Mouse (Mus musculus): ENCODE measurements around the gene Ank3. TPM values are rescaled to one million over a fixed set of nuclear protein-coding genes. Genes with fewer than 3 reads are reported as not detected.

Gene Ank3
- total and polyA plus RNA-seq, 2 experiments from 2014 or later: 23.4 to 64.7 TPM

DNA sequence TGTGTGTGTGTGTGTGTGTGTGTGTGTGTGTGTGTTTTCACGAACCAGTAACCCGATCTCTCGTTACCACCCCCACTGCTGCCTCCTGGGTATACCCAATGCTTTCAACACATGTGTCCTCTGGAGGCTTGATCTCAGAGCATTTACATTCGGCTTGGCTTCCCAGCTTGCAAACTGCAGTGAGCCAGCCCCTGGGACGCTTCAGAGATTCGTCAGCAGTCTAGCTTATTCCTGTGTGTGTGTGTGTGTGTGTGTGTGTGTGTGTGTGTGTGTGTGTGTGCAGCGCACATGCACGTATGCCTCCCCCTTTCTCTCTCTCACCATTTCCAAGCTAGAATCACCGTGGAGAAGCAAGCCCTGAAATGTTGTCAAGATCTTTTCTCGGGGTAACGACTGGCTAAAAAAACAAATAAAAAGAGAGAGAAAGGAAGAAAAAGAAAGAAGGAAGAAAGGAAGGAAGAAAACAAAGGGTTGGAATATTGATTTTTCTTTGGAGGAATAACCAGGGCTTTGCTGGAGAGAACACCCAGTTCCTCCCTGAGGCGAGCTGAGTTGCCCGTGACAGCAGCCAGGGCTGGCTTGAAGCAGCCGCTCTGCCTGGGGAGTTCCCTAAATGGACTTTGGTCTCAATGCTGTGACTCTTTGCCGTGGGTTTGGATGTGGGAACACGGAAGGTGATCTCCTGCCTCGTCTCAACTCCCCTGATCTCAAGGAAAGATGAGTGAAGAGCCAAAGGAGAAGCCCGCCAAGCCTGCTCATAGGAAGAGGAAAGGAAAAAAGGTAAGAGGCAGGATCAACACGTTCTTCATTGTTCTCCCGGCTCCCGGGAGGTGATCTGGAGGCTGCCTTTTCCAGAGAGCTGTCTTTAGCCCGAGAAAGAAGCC lies 135.2 kb downstream of the Ank3 start:
- Histone ChIP-seq H3K27ac (ENCODE audit: low read depth) (peak overlapping the region; percentile 89), H3K4me3 (ENCODE audit: low read depth, low read length) (peak overlapping the region; percentile 58), H3K9me3 (replicated peaks; ENCODE audit: control insufficient read depth, low read length) (no peaks in the 10 kb centered on the region), H3K36me3 (replicated peaks; ENCODE audit: control insufficient read depth, insufficient read depth, low read length) (no peaks in the 10 kb centered on the region), H3K4me2 (ENCODE audit: low read depth, low read length) (peak overlapping the region; percentile 69), H3K9ac (replicated peaks; ENCODE audit: low read depth, low read length) (peak overlapping the region; percentile 66), H3K4me1 (ENCODE audit: control insufficient read depth, insufficient read depth) (no peaks in the 10 kb centered on the region), H3K27me3 (ENCODE audit: control insufficient read depth, insufficient read depth, low read length) (no peaks in the 10 kb centered on the region)
- 1% methylated on average over 22 of the region's 22 CpGs for WGBS
- TF ChIP-seq EP300 (IDR thresholded peaks at IDR 0.05; ENCODE audit: low read depth) (no peak), CTCF (IDR thresholded peaks at IDR 0.05; ENCODE audit: low read depth) (no peak)
- ATAC-seq (ENCODE audit: insufficient read depth, low read depth) (peak; percentile 79), DNase-seq (ENCODE audit: low spot score) (peak; percentile 75)

DNA sequence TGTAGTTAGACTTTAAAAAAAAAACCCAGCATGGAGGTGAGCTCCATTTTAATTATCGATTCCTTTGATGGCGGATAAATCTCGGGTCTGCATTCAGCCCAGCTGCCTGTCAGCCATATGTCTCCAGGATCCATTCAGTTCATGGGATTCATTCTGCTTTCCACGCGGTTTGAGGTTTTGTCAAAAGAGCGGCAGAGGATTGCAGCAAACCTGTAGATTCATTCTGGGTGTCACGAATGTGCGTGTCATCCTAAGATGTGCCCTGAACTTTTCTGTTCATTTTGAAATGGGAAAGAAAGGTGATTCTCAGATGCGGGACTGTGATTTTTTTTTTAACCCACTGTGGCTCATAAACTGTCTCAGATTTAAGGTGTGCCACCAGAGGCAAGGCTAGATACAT lies 136.1 kb downstream of the Ank3 start:
- WGBS: 26% methylated on average over 9 of the region's 9 CpGs
- no peak for TF ChIP-seq EP300 (IDR thresholded peaks at IDR 0.05; ENCODE audit: low read depth)
- TF ChIP-seq CTCF (IDR thresholded peaks at IDR 0.05; ENCODE audit: low read depth): no peak
- no peak for ATAC-seq (ENCODE audit: insufficient read depth, low read depth)

DNA sequence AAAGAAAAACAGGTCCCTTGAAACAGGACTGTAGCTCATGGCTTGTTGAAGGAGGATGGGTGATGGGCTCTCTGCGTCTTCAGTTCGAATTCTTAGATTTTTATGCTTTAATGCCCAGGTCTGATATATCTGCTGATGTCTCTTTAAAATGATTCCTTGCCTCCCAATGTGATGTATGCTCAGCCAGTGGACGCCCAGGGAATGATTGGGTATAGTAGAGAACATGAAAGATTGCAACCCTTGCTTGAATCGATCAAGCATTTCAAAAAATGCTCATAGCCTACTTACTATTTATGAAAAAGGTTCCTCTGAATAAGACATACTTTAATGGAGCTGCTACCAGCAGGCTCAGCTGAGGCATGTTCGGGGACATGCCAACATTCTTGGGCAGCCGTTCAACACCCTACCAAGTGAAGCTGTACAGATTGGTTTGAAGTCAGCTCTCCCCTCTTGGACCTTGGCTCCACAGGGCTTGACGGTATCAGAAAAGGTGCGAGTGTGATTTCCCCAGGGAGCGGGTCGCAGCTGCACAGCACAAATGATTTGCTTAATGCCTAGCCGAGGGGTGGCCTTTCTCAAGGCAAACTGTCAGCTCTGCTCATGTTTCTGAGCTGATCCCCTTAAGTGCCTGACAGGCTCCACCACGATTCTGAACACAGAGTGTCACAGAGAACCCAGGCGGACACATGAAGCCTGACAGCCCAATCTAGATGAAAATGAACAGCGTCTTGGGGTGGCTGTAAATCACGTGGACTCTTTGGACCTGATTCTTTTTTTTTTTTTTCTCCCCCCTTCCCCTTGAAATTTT lies 136.8 kb downstream of the Ank3 start:
- WGBS: 26% methylated on average over 15 of the region's 15 CpGs
- peak overlapping the region; percentile 69 for H3K4me2 ChIP-seq (ENCODE audit: low read depth, low read length)
- H3K9ac ChIP-seq (replicated peaks; ENCODE audit: low read depth, low read length): peak overlapping the region; percentile 66
- ATAC-seq (ENCODE audit: insufficient read depth, low read depth) (peak; percentile 36), DNase-seq (ENCODE audit: low spot score) (peak; percentile 64)
- TF ChIP-seq EP300 (IDR thresholded peaks at IDR 0.05; ENCODE audit: low read depth) (no peak), CTCF (IDR thresholded peaks at IDR 0.05; ENCODE audit: low read depth) (no peak)
- no peaks in the 10 kb centered on the region for H3K4me1 ChIP-seq (ENCODE audit: control insufficient read depth, insufficient read depth)
- no peaks in the 10 kb centered on the region for H3K27me3 ChIP-seq (ENCODE audit: control insufficient read depth, insufficient read depth, low read length)
- no peaks in the 10 kb centered on the region for H3K36me3 ChIP-seq (replicated peaks; ENCODE audit: control insufficient read depth, insufficient read depth, low read length)
- H3K27ac ChIP-seq (ENCODE audit: low read depth): peak overlapping the region; percentile 89
- H3K9me3 ChIP-seq (replicated peaks; ENCODE audit: control insufficient read depth, low read length): no peaks in the 10 kb centered on the region
- H3K4me3 ChIP-seq (ENCODE audit: low read depth, low read length): peak overlapping the region; percentile 58

More for the DNA sequence above, 136.1 kb downstream of the Ank3 start:
- Histone ChIP-seq H3K4me2 (ENCODE audit: low read depth, low read length) (peak overlapping the region; percentile 69), H3K27ac (ENCODE audit: low read depth) (peak overlapping the region; percentile 89), H3K9ac (replicated peaks; ENCODE audit: low read depth, low read length) (peak overlapping the region; percentile 66), H3K36me3 (replicated peaks; ENCODE audit: control insufficient read depth, insufficient read depth, low read length) (no peaks in the 10 kb centered on the region), H3K9me3 (replicated peaks; ENCODE audit: control insufficient read depth, low read length) (no peaks in the 10 kb centered on the region), H3K27me3 (ENCODE audit: control insufficient read depth, insufficient read depth, low read length) (no peaks in the 10 kb centered on the region), H3K4me1 (ENCODE audit: control insufficient read depth, insufficient read depth) (no peaks in the 10 kb centered on the region), H3K4me3 (ENCODE audit: low read depth, low read length) (peak overlapping the region; percentile 58)
- DNase-seq (ENCODE audit: low spot score): no peak

DNA sequence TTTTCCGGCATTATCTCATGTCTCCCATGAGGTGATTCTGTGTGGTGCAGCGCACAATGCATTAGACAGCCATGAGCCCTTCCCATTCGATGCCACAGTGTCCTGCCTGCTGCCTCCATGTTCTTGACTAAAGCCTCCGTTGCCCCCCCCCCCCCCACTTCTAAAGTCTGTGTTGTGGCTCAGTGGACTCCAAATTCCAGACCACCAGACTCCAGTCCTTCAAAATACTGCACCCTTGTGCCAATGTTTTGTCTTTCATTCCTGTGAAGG lies 137.3 kb downstream of the Ank3 start:
- peak overlapping the region; percentile 58 for H3K4me3 ChIP-seq (ENCODE audit: low read depth, low read length)
- no peak for DNase-seq (ENCODE audit: low spot score)
- no peaks in the 10 kb centered on the region for H3K27me3 ChIP-seq (ENCODE audit: control insufficient read depth, insufficient read depth, low read length)
- H3K9me3 ChIP-seq (replicated peaks; ENCODE audit: control insufficient read depth, low read length): no peaks in the 10 kb centered on the region
- no peaks in the 10 kb centered on the region for H3K36me3 ChIP-seq (replicated peaks; ENCODE audit: control insufficient read depth, insufficient read depth, low read length)
- H3K27ac ChIP-seq (ENCODE audit: low read depth): peak overlapping the region; percentile 89
- H3K9ac ChIP-seq (replicated peaks; ENCODE audit: low read depth, low read length): peak overlapping the region; percentile 66
- no peak for TF ChIP-seq CTCF (IDR thresholded peaks at IDR 0.05; ENCODE audit: low read depth)
- no peak for TF ChIP-seq EP300 (IDR thresholded peaks at IDR 0.05; ENCODE audit: low read depth)
- H3K4me2 ChIP-seq (ENCODE audit: low read depth, low read length): peak overlapping the region; percentile 69
- H3K4me1 ChIP-seq (ENCODE audit: control insufficient read depth, insufficient read depth): no peaks in the 10 kb centered on the region
- WGBS: 30% methylated on average over 4 of the region's 4 CpGs
- ATAC-seq (ENCODE audit: insufficient read depth, low read depth): 0 out of 2 replicates have a peak, but pooled peaks have one; percentile 6

DNA sequence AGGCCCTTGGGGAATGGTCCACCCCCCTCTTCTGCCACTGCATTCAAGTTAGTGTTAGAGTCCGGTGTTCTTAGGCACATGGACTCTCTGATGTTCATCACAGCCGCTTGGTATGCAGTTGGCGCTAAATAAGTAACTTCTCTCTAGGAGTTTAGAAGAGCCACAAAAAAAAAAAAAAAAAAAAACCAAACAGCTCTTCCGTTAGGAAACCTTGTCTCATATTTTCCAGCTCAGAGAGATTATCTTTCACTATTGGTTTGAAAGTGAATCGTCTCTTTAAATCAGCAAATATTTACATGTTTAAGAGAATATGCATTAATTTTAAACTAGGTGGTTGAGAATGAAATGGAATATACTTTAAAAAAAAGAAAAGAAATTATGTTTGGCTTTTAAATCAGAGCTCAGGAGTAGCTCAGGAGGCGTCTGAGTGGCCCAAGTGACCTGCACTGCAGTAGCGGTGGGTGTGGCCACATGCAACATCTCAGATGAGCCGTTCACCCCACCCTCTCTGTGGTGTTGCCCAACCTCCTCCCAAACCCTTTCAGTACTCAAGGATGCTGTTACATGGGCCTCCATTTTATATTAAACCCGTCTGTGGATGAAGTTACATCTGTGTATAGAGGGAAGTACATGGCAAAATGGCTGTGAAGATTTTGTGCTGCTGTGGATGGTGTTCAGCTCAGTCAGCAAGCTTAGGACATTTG lies 138.0 kb downstream of the Ank3 start:
- ATAC-seq (ENCODE audit: insufficient read depth, low read depth): no peak
- H3K27ac ChIP-seq (ENCODE audit: low read depth): peak overlapping the region; percentile 89
- no peaks in the 10 kb centered on the region for H3K27me3 ChIP-seq (ENCODE audit: control insufficient read depth, insufficient read depth, low read length)
- H3K4me2 ChIP-seq (ENCODE audit: low read depth, low read length): peak overlapping the region; percentile 69
- no peaks in the 10 kb centered on the region for H3K4me1 ChIP-seq (ENCODE audit: control insufficient read depth, insufficient read depth)
- peak overlapping the region; percentile 58 for H3K4me3 ChIP-seq (ENCODE audit: low read depth, low read length)
- H3K9ac ChIP-seq (replicated peaks; ENCODE audit: low read depth, low read length): no peak overlapping the region
- DNase-seq (ENCODE audit: low spot score): no peak
- TF ChIP-seq CTCF (IDR thresholded peaks at IDR 0.05; ENCODE audit: low read depth) (no peak), EP300 (IDR thresholded peaks at IDR 0.05; ENCODE audit: low read depth) (no peak)
- no peaks in the 10 kb centered on the region for H3K36me3 ChIP-seq (replicated peaks; ENCODE audit: control insufficient read depth, insufficient read depth, low read length)
- 48% methylated on average over 9 of the region's 9 CpGs for WGBS
- no peaks in the 10 kb centered on the region for H3K9me3 ChIP-seq (replicated peaks; ENCODE audit: control insufficient read depth, low read length)
